Mouse (Mus musculus): ENCODE measurements around the gene Pagr1b.

The Pagr1b gene

GRCm38 (mm10) chr7:127016481-127016485 lies at the start of gene Pagr1b:
TSS of gene Pagr1b (minus strand) at chr7:127016484.
- no peak for DNase-seq (ENCODE audit: low spot score)

DNA sequence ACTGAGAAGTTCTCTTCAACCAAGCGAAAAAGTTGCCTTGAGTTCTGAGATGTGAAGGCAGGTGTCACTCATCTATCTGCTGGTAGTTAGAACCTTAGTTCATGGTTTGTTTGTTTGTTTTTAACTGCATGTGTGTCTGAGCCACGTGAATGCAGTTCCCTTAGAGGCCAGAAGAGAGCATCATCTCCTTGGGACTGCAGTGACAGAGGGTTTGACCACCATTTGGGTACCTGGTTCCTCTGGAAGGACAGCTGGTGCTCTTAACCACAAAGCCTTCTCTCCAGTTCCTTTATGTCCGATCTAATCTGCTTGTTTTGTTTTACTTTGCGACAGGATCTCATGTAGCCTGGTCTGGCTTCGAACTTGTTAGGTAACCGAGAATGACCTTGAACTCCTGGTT lies 49.3 kb upstream of the Pagr1b start:
- no peak for DNase-seq (ENCODE audit: low spot score)

DNA sequence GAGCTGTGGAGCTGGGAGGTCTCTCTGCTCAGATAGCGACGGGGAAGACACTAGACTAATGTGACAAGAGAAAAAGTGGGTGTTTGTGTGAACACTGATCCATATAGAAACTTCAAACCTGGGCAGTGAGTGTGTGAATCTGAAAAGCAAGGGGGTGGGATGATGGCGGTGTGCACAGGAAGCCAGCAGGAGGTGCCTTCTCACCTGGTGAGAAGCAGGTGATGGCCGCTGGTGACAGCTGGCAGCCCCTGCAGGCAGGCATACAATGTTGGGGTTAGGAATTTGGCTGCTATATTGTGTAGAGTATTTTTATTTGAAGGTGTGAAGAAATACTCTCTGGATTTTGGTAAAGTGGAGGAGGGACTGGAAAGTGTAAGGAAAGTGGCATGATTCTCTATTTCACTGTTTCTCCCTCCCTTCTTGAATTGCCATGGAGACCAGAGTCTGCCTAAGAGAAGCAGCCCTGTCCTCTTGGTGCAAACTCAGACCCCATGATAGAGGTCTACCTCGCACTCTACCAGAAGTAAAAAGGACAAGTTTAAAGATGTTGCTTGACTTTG lies 38.8 kb upstream of the Pagr1b start:
- no peak for DNase-seq (ENCODE audit: low spot score)

- peak; percentile 92 for DNase-seq (ENCODE audit: low spot score)
Observed at GRCm38 (mm10) chr7:127041851-127042672, 25.8 kb upstream of the Pagr1b start, which contains the start of gene Kif22. TSS of gene Kif22 (minus strand) at chr7:127042471.

- DNase-seq (ENCODE audit: low spot score): no peak
Observed at GRCm38 (mm10) chr7:127031244-127031643, 15.0 kb upstream of the Pagr1b start.

DNA sequence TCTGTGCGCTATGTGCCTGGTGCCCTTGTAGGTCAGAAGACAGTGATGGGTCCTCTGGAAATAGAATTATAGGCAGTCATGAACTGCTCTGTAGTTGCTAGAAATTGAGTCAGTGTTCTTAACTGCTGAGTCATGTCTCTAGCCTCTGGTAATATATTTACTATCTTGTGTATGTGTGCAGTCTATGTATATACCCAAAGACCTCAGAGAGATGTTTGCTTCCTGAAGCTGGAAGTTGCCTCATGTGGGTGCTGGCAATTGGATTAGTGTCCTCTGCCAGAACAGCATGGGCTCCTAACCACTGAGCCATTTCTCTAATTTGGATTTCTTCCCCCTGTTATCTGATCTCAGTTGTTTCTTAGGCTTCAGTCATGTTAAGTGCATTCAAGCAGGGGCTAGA lies 13.9 kb upstream of the Pagr1b start:
- DNase-seq (ENCODE audit: low spot score): no peak

- DNase-seq (ENCODE audit: low spot score): no peak
Observed at GRCm38 (mm10) chr7:127027885-127028284, 11.6 kb upstream of the Pagr1b start.

- peak; percentile 99 for DNase-seq (ENCODE audit: low spot score)
Observed at GRCm38 (mm10) chr7:127026984-127027726, 10.9 kb upstream of the Pagr1b start, which contains the start of gene Maz. TSS of gene Maz (minus strand) at chr7:127027037.

GRCm38 (mm10) chr7:127026616-127026983 lies 10.3 kb upstream of the Pagr1b start:
- no peak for DNase-seq (ENCODE audit: low spot score)

- DNase-seq (ENCODE audit: low spot score): peak; percentile 51
Observed at GRCm38 (mm10) chr7:127026161-127026600, 9.9 kb upstream of the Pagr1b start.

GRCm38 (mm10) chr7:127025556-127026160 lies 9.4 kb upstream of the Pagr1b start:
- no peak for DNase-seq (ENCODE audit: low spot score)

- peak; percentile 85 for DNase-seq (ENCODE audit: low spot score)
Observed at GRCm38 (mm10) chr7:127024755-127025555, 8.7 kb upstream of the Pagr1b start.

DNA sequence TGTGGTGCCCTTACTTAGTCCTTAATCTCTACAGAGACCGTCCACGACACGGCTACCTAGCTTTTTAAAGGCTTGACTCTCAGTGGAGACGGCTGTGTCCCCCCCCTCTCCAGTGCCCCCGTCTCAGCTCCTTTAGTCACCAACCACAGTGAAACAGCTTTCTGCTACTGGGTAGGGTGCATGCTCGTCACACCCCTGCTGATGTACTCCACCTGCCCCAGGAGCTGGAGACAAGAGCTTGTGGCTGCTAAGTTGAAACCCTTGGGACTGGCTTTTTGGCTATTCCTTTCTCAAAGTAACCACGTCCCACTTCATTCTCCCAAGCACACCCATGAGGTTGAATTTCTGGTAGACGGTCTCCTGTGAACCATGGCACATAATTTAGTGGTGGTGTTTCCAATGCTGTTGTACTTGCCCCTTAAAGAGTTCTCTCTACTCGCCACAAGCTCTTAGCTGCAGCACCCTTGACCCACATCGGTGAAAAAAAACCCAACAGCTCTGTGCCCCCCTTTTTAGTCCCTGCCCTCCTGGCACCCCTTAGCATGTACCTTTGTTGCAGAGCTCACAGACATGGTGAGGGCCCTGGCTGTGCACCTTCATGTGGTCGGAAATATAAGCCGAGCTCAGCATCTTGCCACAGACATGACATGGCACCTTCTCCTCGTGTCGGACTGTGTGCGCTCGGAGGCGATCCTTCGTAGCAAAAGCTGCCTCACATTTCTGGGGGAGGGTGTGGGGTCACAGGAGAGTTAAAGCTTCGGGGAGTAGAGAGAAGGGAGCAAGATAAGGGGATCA lies 7.8 kb upstream of the Pagr1b start:
- DNase-seq (ENCODE audit: low spot score): no peak

DNA sequence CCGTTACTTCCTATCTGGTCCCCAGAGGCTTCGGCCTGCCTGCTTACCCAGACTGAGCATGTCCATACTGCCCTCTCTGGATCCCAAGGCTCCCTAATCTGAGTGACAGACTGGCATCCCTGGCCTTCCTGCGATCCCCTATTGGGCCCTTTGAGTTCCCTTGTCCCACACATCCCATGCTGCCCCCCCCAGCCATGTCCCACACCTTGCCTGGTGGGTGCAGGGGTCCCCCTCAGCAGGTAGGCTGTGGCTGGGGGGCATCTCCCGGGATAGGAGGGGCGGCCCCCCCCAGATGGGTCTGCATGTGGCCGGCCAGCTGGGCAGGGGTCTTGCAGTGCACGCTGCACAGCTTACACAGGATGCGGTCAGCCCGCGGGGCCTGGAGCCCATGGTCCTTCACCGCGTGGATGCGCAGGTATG lies 7.0 kb upstream of the Pagr1b start:
- DNase-seq (ENCODE audit: low spot score): no peak

GRCm38 (mm10) chr7:127022528-127023271 lies 6.4 kb upstream of the Pagr1b start:
- DNase-seq (ENCODE audit: low spot score): no peak

GRCm38 (mm10) chr7:127021563-127022527 lies 5.6 kb upstream of the Pagr1b start:
- no peak for DNase-seq (ENCODE audit: low spot score)

- DNase-seq (ENCODE audit: low spot score): peak; percentile 36
Observed at GRCm38 (mm10) chr7:127020901-127021562, 4.7 kb upstream of the Pagr1b start, which contains the start of the genes Gm42742 and Prrt2. TSS of gene Gm42742 (minus strand) at chr7:127021097. TSS of gene Prrt2 (minus strand) at chr7:127021211.

DNA sequence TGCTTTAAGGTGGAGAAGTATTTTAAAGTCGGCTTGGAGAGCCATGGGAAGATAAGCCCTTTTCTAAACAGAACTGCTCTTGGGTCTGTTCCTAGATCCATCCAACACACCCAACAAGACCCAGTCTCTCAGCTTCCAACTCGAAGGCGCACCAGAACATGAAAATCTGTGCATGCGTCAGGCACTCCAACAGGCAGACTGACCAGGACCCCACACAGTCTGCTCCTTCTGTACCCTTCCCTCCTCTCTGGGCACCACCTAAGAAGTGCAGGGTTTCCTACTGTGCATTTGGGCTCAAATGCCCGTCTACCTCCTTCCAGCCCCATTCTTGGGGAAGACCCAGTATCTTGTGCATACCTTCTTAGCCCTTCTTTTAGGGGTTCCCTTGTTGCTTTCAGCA lies 4.2 kb upstream of the Pagr1b start:
- DNase-seq (ENCODE audit: low spot score): no peak

DNA sequence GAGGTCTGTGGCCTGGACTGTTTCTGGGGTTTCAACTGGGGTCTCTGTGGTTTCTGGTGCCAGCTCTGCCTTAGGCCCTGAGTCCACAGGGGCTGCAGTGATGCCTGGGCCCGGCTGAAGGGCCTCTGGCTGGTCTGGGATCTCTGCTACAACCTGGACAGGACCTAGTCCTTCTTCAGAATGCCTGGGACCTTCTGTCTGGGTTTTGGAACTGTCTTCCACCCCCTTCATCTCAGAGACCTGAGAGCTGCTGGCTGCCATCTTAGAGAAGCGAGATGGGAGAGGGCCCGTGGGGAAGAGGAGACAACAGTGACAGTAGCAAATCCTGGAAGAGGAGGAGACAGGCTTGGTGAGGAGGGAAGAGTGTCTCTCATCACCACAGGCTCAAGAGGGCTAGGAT lies 3.7 kb upstream of the Pagr1b start:
- no peak for DNase-seq (ENCODE audit: low spot score)
